Mouse (Mus musculus): ENCODE data around the gene Rgs10. TPM values are rescaled to one million over a fixed set of nuclear protein-coding genes. Genes with fewer than 3 reads are reported as not detected.
"Not testable (repeated sequence)": the region's sequence is repeated elsewhere in the genome, so short reads cannot be mapped to it uniquely, and the experiment has no call there.

Gene Rgs10
- polyA plus RNA-seq, 1 experiment from 2014 or later: 54.8 TPM

DNA sequence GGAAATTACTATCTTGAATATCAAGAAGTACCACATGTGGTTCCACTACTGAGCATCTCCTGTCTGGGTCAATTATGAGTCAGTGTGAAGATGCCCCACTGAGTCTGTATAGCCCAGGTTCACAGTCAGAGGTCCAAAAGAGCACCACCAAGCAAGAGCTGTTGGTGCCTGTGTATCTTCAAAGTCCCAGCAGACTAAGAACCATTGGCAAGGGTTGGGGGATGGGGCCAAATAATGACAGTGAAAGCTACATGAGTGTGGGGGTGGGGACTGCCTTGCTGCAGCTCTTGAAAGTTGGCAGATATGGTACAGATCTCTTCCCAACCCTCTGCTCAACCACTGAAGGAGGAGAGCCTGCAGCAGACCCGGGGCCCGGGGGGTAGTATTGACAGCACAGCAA is 72.0 kb downstream of the Rgs10 start:
- H3K4me1 ChIP-seq (replicated peaks): peaks cover 8% of the 10 kb centered on the region
- H3K27ac ChIP-seq (replicated peaks): no peak overlapping the region
- ATAC-seq (ENCODE audit: low read depth): no peak
- no peak overlapping the region for H3K4me2 ChIP-seq
- WGBS: 78% methylated on average over 2 of the region's 2 CpGs
- H3K27me3 ChIP-seq: no peaks in the 10 kb centered on the region
- no peak overlapping the region for H3K9ac ChIP-seq
- no peaks in the 10 kb centered on the region for H3K36me3 ChIP-seq
- no peaks in the 10 kb centered on the region for H3K9me3 ChIP-seq
- no peak overlapping the region for H3K4me3 ChIP-seq

DNA sequence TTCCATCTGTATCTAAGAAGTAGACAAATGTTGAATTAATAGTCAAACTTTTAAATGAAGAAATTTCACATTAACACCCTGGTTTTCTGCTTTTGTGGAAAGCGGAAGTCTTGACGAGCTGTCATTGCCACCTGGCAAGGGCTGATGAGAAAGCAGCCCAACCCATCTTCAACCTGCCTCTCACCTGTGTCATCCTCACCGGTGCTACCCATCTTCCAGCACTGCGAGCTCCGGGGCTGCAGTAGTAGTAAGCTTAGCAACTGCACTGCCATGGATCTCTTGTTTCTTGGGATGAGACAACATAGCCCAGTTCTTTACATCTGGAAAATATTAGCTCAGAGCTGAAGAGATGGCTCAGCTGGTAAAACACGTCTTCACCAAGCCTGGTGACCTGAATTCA is 72.9 kb downstream of the Rgs10 start:
- no peaks in the 10 kb centered on the region for H3K36me3 ChIP-seq
- WGBS: 88% methylated on average over 6 of the region's 6 CpGs
- H3K27ac ChIP-seq (replicated peaks): no peak overlapping the region
- H3K9me3 ChIP-seq: no peaks in the 10 kb centered on the region
- no peaks in the 10 kb centered on the region for H3K27me3 ChIP-seq
- no peak overlapping the region for H3K4me3 ChIP-seq
- no peak overlapping the region for H3K9ac ChIP-seq
- peaks cover 8% of the 10 kb centered on the region for H3K4me1 ChIP-seq (replicated peaks)
- H3K4me2 ChIP-seq: no peak overlapping the region
- ATAC-seq (ENCODE audit: low read depth): no peak

- H3K9ac ChIP-seq: no peak overlapping the region
- H3K4me2 ChIP-seq: no peak overlapping the region
- 65% methylated on average over 6 of the region's 6 CpGs for WGBS
- peak; percentile 32; the same call in 1 of the 2 replicates for ATAC-seq (ENCODE audit: low read depth)
- H3K27ac ChIP-seq (replicated peaks): no peak overlapping the region
- no peaks in the 10 kb centered on the region for H3K27me3 ChIP-seq
- peaks cover 8% of the 10 kb centered on the region for H3K4me1 ChIP-seq (replicated peaks)
- no peaks in the 10 kb centered on the region for H3K9me3 ChIP-seq
- H3K36me3 ChIP-seq: no peaks in the 10 kb centered on the region
- no peak overlapping the region for H3K4me3 ChIP-seq
These were observed 73.5 kb downstream of the Rgs10 start for GRCm38 (mm10) chr7:128344928-128345653.

- Histone ChIP-seq H3K27ac (replicated peaks) (no peak overlapping the region), H3K4me1 (replicated peaks) (peaks cover 8% of the 10 kb centered on the region), H3K36me3 (no peaks in the 10 kb centered on the region), H3K4me2 (no peak overlapping the region), H3K4me3 (no peak overlapping the region), H3K9ac (no peak overlapping the region), H3K9me3 (no peaks in the 10 kb centered on the region), H3K27me3 (no peaks in the 10 kb centered on the region)
- WGBS: 87% methylated on average over 7 of the region's 7 CpGs
- ATAC-seq (ENCODE audit: low read depth): no peak
These were observed 74.1 kb downstream of the Rgs10 start for GRCm38 (mm10) chr7:128344488-128344887.

GRCm38 (mm10) chr7:128342691-128343090 is 75.9 kb downstream of the Rgs10 start:
- not testable (repeated sequence) for H3K9ac ChIP-seq; H3K4me1 ChIP-seq (replicated peaks); H3K4me2 ChIP-seq; H3K36me3 ChIP-seq; ATAC-seq (ENCODE audit: low read depth); H3K4me3 ChIP-seq; H3K9me3 ChIP-seq; H3K27ac ChIP-seq (replicated peaks); H3K27me3 ChIP-seq
- WGBS: 87% methylated on average over 7 of the region's 10 CpGs

DNA sequence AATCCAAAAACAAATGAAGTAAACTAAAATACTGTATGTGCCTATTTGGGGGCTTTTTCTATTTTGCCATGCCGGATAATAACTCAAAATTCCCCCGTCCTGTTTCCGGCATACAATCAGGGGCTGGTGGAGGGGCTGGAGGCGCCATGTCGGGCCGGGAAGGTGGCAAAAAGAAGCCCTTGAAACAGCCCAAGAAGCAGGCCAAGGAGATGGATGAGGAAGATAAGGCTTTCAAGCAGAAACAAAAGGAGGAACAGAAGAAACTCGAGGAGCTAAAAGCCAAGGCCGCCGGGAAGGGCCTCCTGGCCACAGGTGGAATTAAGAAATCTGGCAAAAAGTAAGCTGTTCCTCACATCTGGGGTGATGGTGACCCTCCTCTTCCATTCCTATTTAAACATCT is 78.2 kb downstream of the Rgs10 start:
- not testable (repeated sequence) for H3K4me2 ChIP-seq; H3K36me3 ChIP-seq; H3K4me3 ChIP-seq; H3K4me1 ChIP-seq (replicated peaks); H3K27ac ChIP-seq (replicated peaks); H3K27me3 ChIP-seq; ATAC-seq (ENCODE audit: low read depth); H3K9ac ChIP-seq; H3K9me3 ChIP-seq
- WGBS: 80% methylated on average over 9 of the region's 9 CpGs

GRCm38 (mm10) chr7:128332896-128333295 is 85.7 kb downstream of the Rgs10 start:
- no peak overlapping the region for H3K4me3 ChIP-seq
- ATAC-seq (ENCODE audit: low read depth): no peak
- no peaks in the 10 kb centered on the region; the same call in 1 of the 2 replicates for H3K27me3 ChIP-seq
- H3K9me3 ChIP-seq: no peaks in the 10 kb centered on the region
- H3K4me2 ChIP-seq: no peak overlapping the region
- peaks cover 16% of the 10 kb centered on the region for H3K4me1 ChIP-seq (replicated peaks)
- no peak overlapping the region for H3K27ac ChIP-seq (replicated peaks)
- no peak overlapping the region for H3K9ac ChIP-seq
- 77% methylated on average over 1 of the region's 1 CpGs for WGBS
- H3K36me3 ChIP-seq: no peaks in the 10 kb centered on the region

GRCm38 (mm10) chr7:128330981-128331380 is 87.6 kb downstream of the Rgs10 start:
- Histone ChIP-seq H3K9ac (no peak overlapping the region), H3K27me3 (no peaks in the 10 kb centered on the region; the same call in 1 of the 2 replicates), H3K4me2 (peak overlapping the region; percentile 40), H3K27ac (replicated peaks) (peak overlapping the region; percentile 54), H3K9me3 (no peaks in the 10 kb centered on the region), H3K36me3 (no peaks in the 10 kb centered on the region), H3K4me1 (replicated peaks) (peaks cover 16% of the 10 kb centered on the region), H3K4me3 (no peak overlapping the region)
- ATAC-seq (ENCODE audit: low read depth): no peak
- 26% methylated on average over 9 of the region's 9 CpGs for WGBS

- Histone ChIP-seq H3K9ac (no peak overlapping the region), H3K36me3 (no peaks in the 10 kb centered on the region), H3K27me3 (no peaks in the 10 kb centered on the region), H3K4me3 (no peak overlapping the region), H3K4me1 (replicated peaks) (0 out of 2 replicates have a peak, but pooled peaks cover 5% of the 10 kb centered on the region), H3K27ac (replicated peaks) (no peak overlapping the region), H3K9me3 (no peaks in the 10 kb centered on the region), H3K4me2 (no peak overlapping the region)
- ATAC-seq (ENCODE audit: low read depth): no peak
- WGBS: 86% methylated on average over 1 of the region's 1 CpGs
These were observed 93.6 kb downstream of the Rgs10 start for GRCm38 (mm10) chr7:128324977-128325376.

Other genes starting within 250 kb of the Rgs10 start
- 2.1 and 3.8 TPM in 2 replicates for gene Cox6a2, start 212.4 kb downstream of the Rgs10 start, polyA plus RNA-seq (2015; fragmentation: Nextera tagmentation; extraction: Ambion mirVana)
- 12.7 and 14.6 TPM in 2 replicates for gene Armc5, start 181.4 kb downstream of the Rgs10 start, polyA plus RNA-seq (2015; fragmentation: Nextera tagmentation; extraction: Ambion mirVana)
- 9.4 and 9.8 TPM in 2 replicates for gene 9130023H24Rik, start 180.7 kb downstream of the Rgs10 start, polyA plus RNA-seq (2015; fragmentation: Nextera tagmentation; extraction: Ambion mirVana)
- 33.4 and 37.0 TPM in 2 replicates for gene Tgfb1i1, start 171.9 kb downstream of the Rgs10 start, polyA plus RNA-seq (2015; fragmentation: Nextera tagmentation; extraction: Ambion mirVana)
- not detected in 2 replicates for gene Slc5a2, start 153.1 kb downstream of the Rgs10 start, polyA plus RNA-seq (2015; fragmentation: Nextera tagmentation; extraction: Ambion mirVana)
- 19.1 and 19.7 TPM in 2 replicates for gene BC017158, start 120.6 kb downstream of the Rgs10 start, polyA plus RNA-seq (2015; fragmentation: Nextera tagmentation; extraction: Ambion mirVana)
- gene Tial1, start 43.0 kb upstream of the Rgs10 start, polyA plus RNA-seq (2015; fragmentation: Nextera tagmentation; extraction: Ambion mirVana): 32.2 and 34.3 TPM in 2 replicates
- gene Bag3, start 104.9 kb upstream of the Rgs10 start, polyA plus RNA-seq (2015; fragmentation: Nextera tagmentation; extraction: Ambion mirVana): 3.2 and 3.6 TPM in 2 replicates
- gene Inpp5f, start 192.6 kb upstream of the Rgs10 start, polyA plus RNA-seq (2015; fragmentation: Nextera tagmentation; extraction: Ambion mirVana): 303 and 305 TPM in 2 replicates

Measured in neural tube, embryonic 13.5 days (tissue).